7 mouse cellular contexts compared by ENCODE assay signal in genomic region chr12:4082132-4083001, GRCm38 (mm10). TPM values are rescaled to one million over a fixed set of nuclear protein-coding genes. Genes with fewer than 3 reads are reported as not detected.
DNase-seq lines count a peak whose midpoint lies in the region; ATAC-seq lines count a peak whose summit lies in the region.

Gene Dnajc27 (plus strand): TSS chr12:4082583.

- peak; percentile 95 for ATAC-seq in embryonic facial prominence, embryonic 12.5 days (ENCODE audit: insufficient number of reproducible peaks, insufficient read depth, low FRiP score, low TSS enrichment)
- ATAC-seq in limb, embryonic 11.5 days (ENCODE audit: insufficient number of reproducible peaks, low FRiP score, low TSS enrichment, low read depth), result peak; percentile 96
- ATAC-seq in midbrain, embryonic 14.5 days (ENCODE audit: low FRiP score, low TSS enrichment), result peak; percentile 97

- H3K4me1 ChIP-seq in embryonic facial prominence, embryonic 12.5 days, result peaks cover 7% of the 10 kb centered on the region; the same call in 1 of the 2 replicates
- H3K4me1 ChIP-seq in limb, embryonic 11.5 days (ENCODE audit: control insufficient read depth, insufficient read depth, low read length), result 0 out of 2 replicates have a peak, but pooled peaks cover 2% of the 10 kb centered on the region
- peaks cover 11% of the 10 kb centered on the region; the same call in 1 of the 2 replicates for H3K4me1 ChIP-seq in midbrain, embryonic 14.5 days (ENCODE audit: control insufficient read depth, insufficient read depth, low read length)

- peak within 1 kb of the TSS; percentile 62 for H3K4me2 ChIP-seq in embryonic facial prominence, embryonic 12.5 days (replicated peaks)
- H3K4me2 ChIP-seq in limb, embryonic 11.5 days (ENCODE audit: low read depth, severe bottlenecking), result peak within 1 kb of the TSS; percentile 67
- peak within 1 kb of the TSS; percentile 71 for H3K4me2 ChIP-seq in midbrain, embryonic 14.5 days (ENCODE audit: low read length)

- 6% methylated on average over 59 of the region's 59 CpGs for WGBS in embryonic facial prominence, embryonic 12.5 days
- WGBS in limb, embryonic 11.5 days, result 4% methylated on average over 59 of the region's 59 CpGs
- WGBS in midbrain, embryonic 14.5 days, result 4% methylated on average over 59 of the region's 59 CpGs

- DNase-seq in adrenal gland, postnatal 25 days, result peak; percentile 94
- DNase-seq in heart, adult 11 months, result peak; percentile 99
- peak; percentile 95 for DNase-seq in kidney, adult 18-20 months
- DNase-seq in limb, embryonic 11.5 days (ENCODE audit: low spot score), result peak; percentile 98
- DNase-seq in midbrain, embryonic 14.5 days, result peak; percentile 97
- peak; percentile 87 to 92 for DNase-seq in spleen, adult 18-20 months

- H3K4me3 ChIP-seq in embryonic facial prominence, embryonic 12.5 days, result peak within 1 kb of the TSS; percentile 55
- H3K4me3 ChIP-seq in limb, embryonic 11.5 days (ENCODE audit: low read depth, low read length), result peak within 1 kb of the TSS; percentile 50
- peak within 1 kb of the TSS; percentile 59 for H3K4me3 ChIP-seq in midbrain, embryonic 14.5 days (replicated peaks; ENCODE audit: low read depth, low read length)

- H3K27me3 ChIP-seq in embryonic facial prominence, embryonic 12.5 days, result no peaks in the 10 kb centered on the region; the same call in 1 of the 2 replicates
- H3K27me3 ChIP-seq in limb, embryonic 11.5 days (ENCODE audit: control insufficient read depth, insufficient read depth, low read length), result no peaks in the 10 kb centered on the region
- H3K27me3 ChIP-seq in midbrain, embryonic 14.5 days (ENCODE audit: control insufficient read depth, insufficient read depth, low read length), result no peaks in the 10 kb centered on the region

- peak within 1 kb of the TSS; percentile 70 for H3K9ac ChIP-seq in embryonic facial prominence, embryonic 12.5 days
- H3K9ac ChIP-seq in limb, embryonic 11.5 days (ENCODE audit: low read length), result peak within 1 kb of the TSS; percentile 81
- peak within 1 kb of the TSS; percentile 79 for H3K9ac ChIP-seq in midbrain, embryonic 14.5 days (replicated peaks; ENCODE audit: low read length)

- H3K36me3 ChIP-seq in embryonic facial prominence, embryonic 12.5 days, result peaks cover 17% of the 10 kb centered on the region
- H3K36me3 ChIP-seq in limb, embryonic 11.5 days (ENCODE audit: control insufficient read depth, insufficient read depth, low read length), result no peaks in the 10 kb centered on the region
- H3K36me3 ChIP-seq in midbrain, embryonic 14.5 days (ENCODE audit: control insufficient read depth, insufficient read depth, low read length), result peaks cover 15% of the 10 kb centered on the region

- no peaks in the 10 kb centered on the region for H3K9me3 ChIP-seq in embryonic facial prominence, embryonic 12.5 days
- H3K9me3 ChIP-seq in limb, embryonic 11.5 days (ENCODE audit: control insufficient read depth, low read length), result no peaks in the 10 kb centered on the region
- no peaks in the 10 kb centered on the region for H3K9me3 ChIP-seq in midbrain, embryonic 14.5 days (ENCODE audit: control insufficient read depth, low read length)

- H3K27ac ChIP-seq in embryonic facial prominence, embryonic 12.5 days, result peak within 1 kb of the TSS; percentile 95
- peak within 1 kb of the TSS; percentile 88 for H3K27ac ChIP-seq in limb, embryonic 11.5 days (replicated peaks; ENCODE audit: low read depth, low read length)
- H3K27ac ChIP-seq in midbrain, embryonic 14.5 days (replicated peaks; ENCODE audit: low read depth, low read length), result peak within 1 kb of the TSS; percentile 98

RNA-seq across cellular contexts. Expression of gene Dnajc27, which starts in this region (rescaled TPM):
- 4.1 and 4.7 TPM in 2 replicates for total RNA-seq in adrenal gland, postnatal 25 days (2021)
- polyA plus RNA-seq in embryonic facial prominence, embryonic 12.5 days (2016; fragmentation: Nextera tagmentation; extraction: Ambion mirVana), result 10.9 and 14.0 TPM in 2 replicates
- polyA plus RNA-seq in limb, embryonic 11.5 days (2014; fragmentation: Nextera tagmentation; extraction: Ambion mirVana), result 8.6 and 10.5 TPM in 2 replicates
- polyA plus RNA-seq in midbrain, embryonic 14.5 days (2014; fragmentation: Nextera tagmentation; extraction: Ambion mirVana), result 16.0 and 20.1 TPM in 2 replicates

Comparison
In these comparisons a context has a peak if more than half of its experiments do, and no peak if none do; other contexts are left out.
1. Peak in every context shown above with its lines: DNase-seq, ATAC-seq, H3K4me3 ChIP-seq and H3K27ac ChIP-seq.